Mouse (Mus musculus) T-helper 1 cell (primary cell): Measurements from ENCODE around the gene Chil4.
"Not testable (repeated sequence)": the region's sequence is repeated elsewhere in the genome, so short reads cannot be mapped to it uniquely, and the experiment has no call there.

Experiments used
- in situ Hi-C: fragments of 300-600 bp; cut with MboI, MseI; formaldehyde crosslinking; loops from one replicate; pipeline ENCODE4 v1.15.1; 2025; ENCODE audit warnings: high pct_unique_total_duplicates

The Chil4 gene

DNA sequence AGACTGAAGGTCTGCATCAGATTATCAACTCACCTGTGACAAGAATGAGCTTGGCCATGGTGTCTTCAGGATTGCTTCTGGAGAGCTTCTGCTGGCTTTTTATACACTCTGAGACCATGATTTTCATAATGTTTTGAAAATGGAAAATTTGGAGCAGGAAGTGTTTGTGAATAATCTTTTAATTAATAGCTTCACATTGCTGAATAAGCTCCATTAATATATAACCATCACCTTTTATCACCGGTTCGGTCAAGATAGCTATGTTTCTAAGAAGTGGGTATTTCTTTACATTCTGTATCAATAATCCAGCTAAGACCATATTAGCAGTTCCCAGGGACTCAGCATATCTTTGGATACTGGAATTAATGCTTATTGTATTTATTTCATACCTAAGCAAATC, at the start of gene Chil4:
Gene Chil4 (minus strand): TSS at position 101 of the 400 bp plus-strand sequence.
- in situ Hi-C loops = loop anchor here (5.0 to 10.0 kb wide), 2 partner anchors 52 to 235 kb away; partner anchors contain the start of gene Chil3

DNA sequence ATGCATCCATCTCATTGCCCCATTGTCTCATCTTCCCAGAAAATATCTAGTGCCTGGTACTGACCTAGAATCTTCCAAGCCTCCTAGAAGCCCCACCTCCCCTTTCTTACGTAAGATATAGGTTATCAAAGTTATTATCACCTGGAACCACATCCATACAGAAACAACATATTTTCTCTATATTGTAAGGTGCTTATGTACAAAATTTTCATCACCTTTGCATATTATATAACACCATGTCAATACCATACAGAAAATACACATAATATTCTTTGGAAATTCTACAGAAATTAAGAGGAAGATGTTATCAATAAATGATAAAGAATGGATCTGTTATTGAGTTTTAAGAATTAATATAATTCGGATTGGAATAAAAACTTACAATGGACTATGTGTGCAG, 46.5 kb upstream of the Chil4 start:
- in situ Hi-C loops = no loop called here

DNA sequence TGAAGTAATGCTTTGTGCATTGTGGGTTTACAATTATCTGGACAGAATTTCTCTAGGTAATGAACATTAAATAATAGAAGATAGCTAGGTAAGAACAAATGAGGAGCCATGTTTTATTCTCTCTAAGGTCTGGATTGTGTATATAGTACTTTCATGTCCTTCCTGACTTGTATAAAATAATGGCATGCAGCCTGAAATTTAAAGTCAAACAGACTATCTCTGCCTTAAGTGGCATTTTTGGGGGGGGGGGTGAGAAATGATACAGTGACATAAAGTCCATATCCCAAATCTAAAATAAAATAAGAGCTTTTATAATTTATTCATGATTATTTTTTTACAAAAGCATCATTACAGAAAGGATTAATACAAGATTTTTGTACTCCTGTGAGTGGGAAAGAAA, 45.5 kb upstream of the Chil4 start:
- in situ Hi-C loops = no loop called here

DNA sequence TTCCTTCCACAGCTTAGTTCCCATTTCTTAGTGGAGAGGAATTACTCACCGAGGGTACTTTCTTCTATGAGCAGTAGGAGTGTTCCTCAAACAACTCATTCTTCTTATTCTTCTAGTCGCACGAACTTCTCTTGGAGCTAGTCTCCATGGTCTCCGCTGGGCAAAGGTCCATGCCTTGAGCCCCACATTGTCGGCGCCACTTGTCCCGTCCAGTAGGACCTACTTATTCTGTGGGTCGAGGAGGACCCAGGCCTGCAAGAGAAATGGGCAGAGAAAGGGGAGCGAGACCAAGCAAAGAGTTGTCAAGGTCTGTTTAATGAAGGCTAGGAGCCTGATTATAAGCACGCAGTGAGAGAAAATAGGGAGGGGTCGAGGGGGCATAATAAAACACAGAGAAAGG, 37.8 kb upstream of the Chil4 start:
- in situ Hi-C loops = not testable (repeated sequence)

DNA sequence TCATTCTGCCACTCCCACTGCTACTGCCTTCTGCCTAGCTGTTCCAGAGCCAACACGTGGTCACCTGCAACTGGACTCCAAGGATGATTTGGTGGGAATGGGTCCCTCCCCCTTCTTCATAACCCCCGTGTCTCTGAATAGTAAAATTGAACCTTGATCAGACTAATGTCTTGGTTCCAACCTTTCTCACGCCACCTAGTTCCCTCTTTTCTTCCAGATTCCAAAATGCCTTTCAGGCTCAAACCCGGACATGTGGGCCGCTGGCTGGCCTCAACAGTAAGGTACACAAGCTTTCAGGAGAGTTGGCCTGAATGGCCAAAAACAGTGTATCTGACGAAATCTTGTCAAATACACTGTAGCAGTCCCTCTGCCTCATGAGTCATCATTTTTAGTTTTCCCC, 33.4 kb upstream of the Chil4 start:
- in situ Hi-C loops = no loop called here

DNA sequence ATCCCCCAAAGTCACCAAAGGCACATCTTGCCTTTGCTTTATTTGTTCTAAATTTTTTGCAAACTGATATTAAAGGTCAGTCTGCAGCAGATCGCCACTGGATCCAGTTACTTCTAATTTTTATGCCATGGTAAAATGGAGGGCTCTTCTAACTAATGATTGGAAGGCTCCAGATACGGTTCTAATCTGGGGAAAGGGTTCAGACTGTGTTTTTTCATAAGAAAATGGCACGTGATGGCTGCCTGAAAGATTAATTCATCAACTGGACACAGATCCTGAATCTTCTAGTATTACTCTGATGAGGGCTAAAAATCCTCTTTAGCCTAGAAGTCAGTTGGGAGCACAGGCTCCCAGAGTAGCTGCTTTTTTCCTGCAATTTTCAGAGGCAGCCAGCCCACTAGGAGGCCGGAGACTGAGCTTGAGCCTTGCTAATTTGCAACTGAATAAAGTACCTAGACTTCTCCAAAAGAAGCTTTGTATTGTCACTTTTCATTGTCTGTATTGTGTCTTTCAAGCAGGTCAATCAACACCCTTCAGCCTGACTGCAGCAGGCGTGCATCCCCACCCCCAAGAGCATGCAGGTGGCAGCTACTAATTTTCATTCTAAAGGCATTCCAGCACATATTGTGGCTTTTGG, 31.6 kb upstream of the Chil4 start:
- in situ Hi-C loops = not testable (repeated sequence)

DNA sequence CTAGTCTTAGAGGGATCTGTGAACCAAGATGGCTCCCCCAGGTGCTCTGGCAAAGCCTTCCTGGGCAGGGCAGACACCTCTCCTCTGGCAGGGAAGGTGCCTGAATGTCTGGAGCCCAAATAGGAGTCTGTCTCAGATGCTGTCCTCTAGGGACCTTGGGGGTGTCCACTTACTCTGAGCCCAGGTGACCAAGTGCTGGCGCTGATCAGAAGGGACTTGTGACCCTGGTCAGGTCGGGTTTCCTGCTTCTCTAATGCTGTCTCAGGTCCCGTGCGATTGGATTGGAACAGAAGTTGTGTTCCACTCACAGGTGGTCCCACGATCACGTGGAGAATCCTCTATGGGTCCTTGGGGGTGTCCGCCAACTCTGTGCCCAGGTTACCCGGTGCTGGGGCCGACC, 28.1 kb upstream of the Chil4 start:
- in situ Hi-C loops = loop anchor here (5.0 kb wide), 1 partner anchor 55 kb away; no protein-coding TSS in a partner anchor

DNA sequence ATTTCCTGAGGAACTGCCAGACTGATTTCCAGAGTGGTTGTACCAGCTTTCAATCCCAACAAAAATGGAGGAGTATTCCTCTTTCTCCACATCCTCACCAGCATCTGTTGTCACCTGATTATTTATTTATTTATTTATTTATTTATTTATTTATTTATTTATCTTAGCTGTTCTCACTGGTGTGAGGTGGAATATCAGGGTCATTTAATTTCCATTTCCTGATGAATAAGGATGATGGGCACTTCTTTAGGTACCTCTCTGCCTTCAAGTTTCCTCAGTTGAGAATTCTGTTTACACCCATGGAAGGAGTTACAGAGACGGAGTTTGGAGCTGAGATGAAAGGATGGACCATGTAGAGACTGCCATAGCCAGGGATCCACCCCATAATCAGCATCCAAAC, 20.9 kb upstream of the Chil4 start:
- in situ Hi-C loops = not testable (repeated sequence)

DNA sequence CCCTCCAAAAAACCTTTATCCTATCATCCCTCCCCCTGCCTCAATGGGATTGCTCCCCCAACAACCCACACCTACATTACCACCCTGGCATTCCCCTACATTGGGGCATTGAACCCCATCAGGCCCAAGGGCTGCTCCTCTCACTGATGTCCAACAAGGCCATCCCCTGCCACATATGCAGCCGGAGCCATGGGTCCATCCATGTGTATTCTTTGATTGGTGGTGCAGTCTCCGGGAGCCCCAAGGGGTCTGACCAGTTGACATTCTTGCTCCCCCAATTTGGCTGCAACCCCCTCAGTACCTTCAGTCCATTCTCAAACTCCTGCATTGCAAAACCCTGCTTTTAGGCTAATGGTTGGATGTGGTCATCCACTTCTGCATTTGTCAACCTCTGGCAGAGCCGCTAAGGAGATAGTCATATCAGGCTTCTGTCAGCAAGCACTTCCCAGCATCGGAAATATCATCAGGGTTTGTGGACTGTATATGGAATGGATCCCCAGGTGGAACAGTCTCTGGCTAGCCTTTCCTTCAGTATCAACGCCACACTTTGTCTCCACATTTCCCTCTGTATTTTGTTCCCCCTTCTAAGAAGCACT, 20.0 kb upstream of the Chil4 start:
- in situ Hi-C loops = no loop called here

DNA sequence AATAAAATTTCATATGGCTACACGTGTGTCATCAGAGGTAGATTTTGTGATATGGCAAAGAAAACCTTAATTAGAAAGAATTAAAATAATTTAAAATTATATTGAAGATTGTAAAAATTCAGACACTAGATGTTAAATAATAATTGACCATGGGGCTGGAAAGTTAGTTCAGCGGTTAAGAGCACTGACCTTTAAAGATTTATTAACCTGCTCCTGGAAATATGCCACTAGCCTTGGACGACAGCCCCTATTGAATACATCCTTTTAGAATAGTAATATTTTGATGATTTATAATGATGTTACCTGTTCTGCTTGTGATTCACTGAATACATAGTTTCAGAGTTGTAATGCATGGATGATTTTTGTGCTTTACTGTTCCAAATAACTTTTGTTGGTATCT, 4.1 kb upstream of the Chil4 start:
- in situ Hi-C loops = not testable (repeated sequence)

DNA sequence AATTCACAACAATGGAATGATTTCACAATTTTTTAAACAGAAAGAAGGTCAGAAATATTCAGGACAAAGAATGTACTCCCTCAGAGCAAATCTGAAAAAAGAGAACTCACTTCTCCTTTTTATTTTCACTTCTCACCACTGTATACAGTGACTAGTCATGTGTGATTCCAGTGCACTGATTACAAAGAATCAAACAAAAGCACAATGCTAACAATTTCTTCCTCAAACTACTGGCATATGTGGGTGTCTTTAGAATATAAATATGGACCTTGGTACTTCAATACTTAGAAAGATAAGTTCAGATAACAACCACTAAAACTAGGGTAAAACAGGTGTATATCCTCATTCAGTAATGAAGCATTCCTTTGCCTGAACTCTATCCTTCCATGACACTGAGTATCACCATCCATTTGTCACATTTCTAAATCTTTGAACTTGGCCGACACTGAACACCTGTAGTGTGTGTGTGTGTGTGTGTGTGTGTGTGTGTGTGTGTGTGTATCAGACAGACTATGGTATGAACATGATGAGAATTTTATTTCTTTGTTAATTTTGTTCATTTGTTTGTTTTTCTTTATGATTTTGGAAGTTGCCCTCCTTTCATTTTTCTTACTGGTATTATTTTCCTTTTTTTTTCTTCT, 2.4 kb upstream of the Chil4 start:
- in situ Hi-C loops = no loop called here

DNA sequence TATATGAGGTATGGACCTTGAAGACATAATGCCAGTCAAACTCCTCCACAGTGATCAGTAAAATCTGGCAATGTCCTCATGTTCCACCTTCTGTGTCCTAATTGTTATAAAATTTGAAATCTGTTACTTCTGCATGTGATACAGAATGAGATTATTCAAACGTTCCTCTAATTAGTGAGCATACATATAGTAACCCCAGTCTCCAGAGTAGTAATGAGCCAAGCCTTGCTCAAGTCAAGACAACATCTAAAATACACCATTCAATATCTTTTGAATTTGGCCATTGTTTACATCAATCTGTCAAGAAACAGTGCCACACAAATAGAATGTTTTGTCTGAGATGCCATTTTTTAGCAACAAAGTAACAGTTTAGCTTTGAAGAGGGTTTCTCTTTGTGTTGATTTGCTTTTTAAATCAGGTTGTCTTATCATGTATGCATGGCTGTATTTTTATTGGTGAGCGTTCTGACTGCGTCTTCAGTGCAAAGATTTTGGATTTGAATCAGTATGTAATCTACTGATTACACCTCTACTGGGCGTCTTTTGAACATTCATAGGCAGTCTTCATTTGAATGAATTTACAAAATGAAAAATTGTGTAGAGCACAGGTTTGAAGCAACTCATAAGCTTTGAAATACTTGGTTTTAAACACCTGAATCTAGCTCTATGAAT, 888 bp downstream of the Chil4 start:
- in situ Hi-C loops = loop anchor here (5.0 to 10.0 kb wide), 2 partner anchors 51 to 234 kb away; partner anchors contain the start of gene Chil3

DNA sequence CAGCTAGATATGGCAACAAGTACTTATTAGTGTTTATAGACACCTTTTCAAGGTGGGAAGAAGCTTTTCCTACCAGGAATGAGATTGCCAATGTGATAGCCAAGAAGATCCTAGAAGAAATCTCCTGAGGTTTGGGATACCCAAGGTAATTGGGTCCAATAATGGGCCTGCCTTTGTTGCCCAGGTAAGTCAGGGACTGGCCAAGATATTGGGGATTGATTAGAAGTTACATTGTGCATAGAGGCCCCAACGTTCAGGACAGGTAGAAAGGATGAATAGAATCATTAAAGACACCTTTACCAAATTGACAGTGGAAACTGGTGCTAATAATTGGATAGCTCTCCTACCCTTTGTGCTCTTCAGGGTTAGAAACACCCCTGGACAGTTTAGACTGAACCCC, 21.3 kb downstream of the Chil4 start:
- in situ Hi-C loops = not testable (repeated sequence)

DNA sequence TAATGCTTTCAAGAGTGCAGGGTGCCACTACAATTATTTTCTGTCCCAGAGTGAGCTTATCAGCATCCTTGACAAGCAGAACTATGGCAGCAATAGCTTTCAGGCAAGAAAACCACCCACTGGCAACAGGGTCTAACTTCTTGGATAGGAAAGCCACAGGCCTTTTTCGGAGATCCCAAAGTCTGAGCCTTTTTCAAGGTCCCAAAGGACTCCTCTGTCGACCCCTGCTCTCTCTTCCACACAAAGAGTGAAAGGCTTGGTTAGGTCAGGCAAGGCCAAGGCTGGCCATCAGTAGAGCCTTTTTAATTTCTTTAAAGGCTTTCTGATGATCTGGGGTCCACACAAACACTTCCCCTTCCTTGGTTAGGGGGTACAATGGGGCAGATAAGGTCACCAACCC, 22.1 kb downstream of the Chil4 start:
- in situ Hi-C loops = not testable (repeated sequence)

DNA sequence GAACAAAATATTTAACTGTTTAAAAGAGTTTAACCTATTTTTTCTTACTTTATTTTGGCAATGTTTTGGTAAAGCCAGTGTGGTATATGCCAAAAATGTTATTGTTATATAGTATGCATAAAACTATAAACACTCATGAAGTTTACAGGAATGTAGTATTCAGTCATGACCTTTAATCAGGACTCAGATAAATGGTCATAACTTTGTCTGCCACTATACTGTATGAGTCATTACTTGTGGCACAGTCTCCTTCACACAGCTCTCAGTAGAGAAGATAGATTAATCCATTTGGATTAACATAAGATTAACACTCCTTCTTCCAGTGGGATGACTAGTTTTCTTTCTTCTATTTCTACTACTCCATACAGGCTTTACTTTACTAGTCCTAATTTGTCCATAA, 23.0 kb downstream of the Chil4 start:
- in situ Hi-C loops = no loop called here

DNA sequence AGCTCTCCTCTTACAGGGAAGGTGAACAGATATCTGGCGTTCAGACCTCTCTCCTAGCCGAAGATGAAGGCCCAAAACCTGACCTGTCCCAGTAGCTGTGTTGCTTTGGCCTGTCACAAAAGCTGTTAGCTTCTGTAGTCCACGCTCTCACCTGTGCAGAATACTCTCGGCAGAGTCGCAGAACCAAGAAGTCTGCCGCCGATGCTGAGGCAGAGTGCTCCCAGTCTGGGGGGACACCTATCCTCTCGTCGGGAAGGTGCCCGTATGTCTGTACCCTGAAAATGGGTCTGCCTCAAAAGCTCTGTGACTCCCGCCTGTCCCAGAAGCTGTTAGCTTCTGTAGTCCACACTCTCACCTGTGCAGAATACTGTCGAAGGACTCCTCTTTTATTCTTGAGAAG, 23.8 kb downstream of the Chil4 start:
- in situ Hi-C loops = no loop called here

DNA sequence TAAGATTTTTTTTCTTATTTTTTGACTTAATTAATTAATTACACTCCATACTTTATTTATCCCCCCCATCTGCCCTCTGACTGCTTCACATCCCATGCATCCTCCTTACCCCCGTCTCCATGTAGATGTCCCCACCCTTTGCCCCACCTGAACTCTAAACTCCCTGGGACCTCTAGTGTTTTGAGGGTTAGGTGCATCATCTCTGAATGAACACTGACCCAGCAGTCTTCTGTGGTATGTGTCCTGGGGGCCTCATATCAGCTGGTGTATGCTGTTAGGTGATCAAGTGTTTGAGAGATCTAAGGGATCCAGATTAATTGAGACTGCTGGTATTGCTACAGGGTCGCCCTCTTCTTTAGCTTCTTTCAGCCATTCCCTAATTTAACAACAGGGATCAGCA, 31.3 kb downstream of the Chil4 start:
- in situ Hi-C loops = loop anchor here (5.0 kb wide), 1 partner anchor 91 kb away; no protein-coding TSS in a partner anchor

DNA sequence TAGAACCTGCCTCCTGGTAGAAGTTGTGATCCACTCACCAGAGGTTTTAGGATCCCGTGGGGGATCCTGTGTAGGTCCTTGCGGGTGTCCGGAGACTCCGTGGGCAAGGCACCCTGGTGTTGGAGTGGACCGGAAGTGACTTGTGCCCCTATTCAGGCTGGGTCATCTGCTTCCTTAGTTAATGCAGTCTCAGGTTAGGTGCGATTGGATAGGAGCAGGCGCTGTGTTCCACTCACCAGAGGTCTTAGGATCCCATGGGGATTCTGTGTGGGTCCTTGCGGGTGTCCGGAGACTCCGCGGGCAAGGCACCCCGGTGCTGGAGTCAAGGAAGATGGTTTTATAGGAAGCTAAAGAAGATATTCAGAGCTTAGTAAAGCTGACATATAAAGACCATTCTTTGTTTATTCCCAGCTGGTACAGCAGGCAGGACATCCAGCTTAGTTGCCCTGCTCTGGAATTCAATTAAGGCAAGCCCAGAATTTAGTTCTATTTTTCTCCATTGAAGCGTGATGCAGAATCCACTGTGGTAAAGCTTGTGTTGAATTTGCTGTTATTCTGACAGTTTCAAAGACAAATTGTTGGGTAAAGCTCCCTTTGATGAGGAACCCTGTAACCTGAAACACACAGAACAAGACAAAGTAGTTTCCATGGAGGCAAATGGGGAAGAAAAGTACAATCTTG, 41.7 kb downstream of the Chil4 start:
- in situ Hi-C loops = no loop called here

DNA sequence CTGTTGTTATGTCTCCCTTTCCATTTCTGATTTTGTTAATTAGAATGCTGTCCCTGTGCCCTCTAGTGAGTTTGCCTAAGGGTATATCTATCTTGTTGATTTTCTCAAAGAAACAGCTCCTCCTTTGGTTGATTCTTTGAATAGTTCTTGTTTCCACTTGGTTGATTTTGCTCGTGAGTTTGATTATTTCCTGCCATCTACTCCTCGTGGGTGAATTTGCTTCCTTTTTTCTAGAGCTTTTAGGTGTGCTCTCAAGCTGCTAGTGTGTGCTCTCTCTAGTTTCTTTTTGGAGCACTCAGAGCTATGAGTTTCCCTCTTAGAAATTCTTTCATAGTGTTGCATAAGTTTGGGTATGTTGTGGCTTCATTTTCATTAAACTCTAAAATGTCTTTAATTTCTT, 44.3 kb downstream of the Chil4 start:
- in situ Hi-C loops = not testable (repeated sequence)

DNA sequence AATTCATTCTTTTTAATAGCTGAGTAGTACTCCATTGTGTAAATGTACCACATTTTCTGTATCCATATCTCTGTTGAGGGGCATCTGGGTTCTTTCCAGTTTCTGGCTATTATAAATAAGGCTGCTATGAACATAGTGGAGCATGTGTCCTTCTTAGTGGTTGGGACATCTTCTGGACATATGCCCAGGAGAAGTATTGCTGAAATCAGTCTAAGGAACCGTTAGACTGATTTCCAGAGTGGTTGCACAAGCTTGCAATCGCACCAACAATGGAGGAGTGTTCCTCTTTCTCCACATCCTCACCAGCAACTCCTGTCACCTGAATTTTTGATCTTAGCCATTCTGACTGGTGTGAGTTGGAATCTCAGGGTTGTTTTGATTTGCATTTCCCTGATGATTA, 46.8 kb downstream of the Chil4 start:
- in situ Hi-C loops = not testable (repeated sequence)

DNA sequence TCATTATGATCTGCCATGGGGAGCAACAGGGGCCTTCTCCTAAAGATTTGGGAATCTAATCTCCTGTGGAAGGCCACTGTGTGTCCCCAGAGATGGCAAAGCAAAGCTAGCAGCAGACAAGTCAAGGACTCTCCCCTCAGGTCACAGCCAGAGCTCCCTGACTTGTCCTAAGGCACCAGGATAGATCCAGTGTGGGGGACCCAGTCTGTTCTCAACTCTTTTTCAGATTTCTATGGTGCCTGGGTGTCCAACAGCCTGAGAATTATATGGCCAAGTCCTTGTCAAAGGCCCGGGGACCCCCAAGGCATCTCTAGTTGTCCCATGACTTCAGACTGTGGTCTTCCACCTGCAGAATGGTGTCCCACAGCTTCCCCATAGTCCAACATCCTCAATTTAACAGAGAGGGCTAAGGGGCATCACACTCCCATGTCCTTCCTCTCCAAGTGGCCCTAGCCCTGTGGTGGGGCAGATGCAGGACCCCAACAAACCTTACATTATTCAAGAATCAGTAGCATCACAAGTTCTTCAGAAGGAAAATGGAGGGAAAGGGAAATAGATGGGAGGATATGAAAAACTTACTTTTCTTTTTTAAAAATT, 48.1 kb downstream of the Chil4 start:
- in situ Hi-C loops = no loop called here
